Mouse (Mus musculus) cerebellum, adult 2 months (tissue): ENCODE results near the gene Serpina12. TPM values are rescaled to one million over a fixed set of nuclear protein-coding genes. Genes with fewer than 3 reads are reported as not detected.

Experiments
- DNase-seq, 2 experiments: peaks; one replicate each; pipeline ENCODE4 v3.0.0; 2021
- H3K27ac ChIP-seq: fragments of 200-500 bp; 2 replicates; pipeline ENCODE4 v1.5.1; 2012; ENCODE audit warnings: low read length, control low read depth, inconsistent platforms; ENCODE audit not compliant: insufficient read depth
- H3K27me3 ChIP-seq: fragments of 200-500 bp; 2 replicates; pipeline ENCODE4 v1.6.1; 2012; ENCODE audit warnings: inconsistent platforms, mild to moderate bottlenecking, low read length, moderate library complexity; ENCODE audit not compliant: control insufficient read depth, insufficient read depth
- H3K4me1 ChIP-seq: fragments of 200-500 bp; 2 replicates; pipeline ENCODE4 v1.6.1; 2011; ENCODE audit warnings: low read length; ENCODE audit not compliant: control insufficient read depth, insufficient read depth
- H3K4me3 ChIP-seq: fragments of 200-500 bp; replicated peaks from 2 replicates; pipeline ENCODE3; 2011; ENCODE audit warnings: mild to moderate bottlenecking, low read depth, low read length, control low read depth; ENCODE audit not compliant: insufficient read depth
- CTCF ChIP-seq: fragments of 200-500 bp; IDR thresholded peaks from 2 replicates; pipeline ENCODE4 v1.5.1; 2011; ENCODE audit warnings: low read depth, mild to moderate bottlenecking, control low read depth, low read length, moderate library complexity, borderline replicate concordance; ENCODE audit not compliant: insufficient read depth
- POLR2A ChIP-seq: fragments of 200-500 bp; IDR thresholded peaks from 2 replicates; pipeline ENCODE4 v1.6.1; 2011; ENCODE audit warnings: low read length, control low read depth, borderline replicate concordance; ENCODE audit not compliant: insufficient read depth
- WGBS: fragments of 180-500 bp; shearing (Covaris S2); methylation state at CpG from one replicate; pipeline ENCODE4 v1.1.7; 2018; 5-methylcytosine and 5-hydroxymethylcytosine counted together
- polyA plus RNA-seq: library from polyadenylated mRNA; depleted of rRNA; stranded (reverse); fragments of >200 nt; gene quantifications from 2 replicates; pipeline ENCODE4 v1.2.3, GENCODE M21; 2012; rRNA removed

Gene Serpina12
- polyA plus RNA-seq, 1 experiment, result 0.05 TPM

DNA sequence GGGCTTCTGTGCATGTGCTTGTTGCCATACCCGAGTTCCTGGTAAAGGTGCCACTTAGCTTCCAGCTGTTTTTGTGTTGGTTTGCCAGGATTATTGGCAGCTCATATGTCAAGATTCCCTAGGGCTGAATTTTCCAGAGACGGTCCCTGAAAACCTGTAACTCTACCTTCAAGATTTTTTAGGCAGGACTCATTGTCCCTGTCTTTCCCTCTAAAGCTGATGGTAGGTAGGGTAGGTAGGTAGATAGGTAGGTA is 54.8 kb downstream of the Serpina12 start:
- H3K27ac ChIP-seq, result no peak overlapping the region
- 42% methylated on average over 2 of the region's 2 CpGs for WGBS
- H3K4me1 ChIP-seq, result no peaks in the 10 kb centered on the region
- no peaks in the 10 kb centered on the region for H3K27me3 ChIP-seq
- no peak for DNase-seq
- no peak overlapping the region for H3K4me3 ChIP-seq
- no peak for TF ChIP-seq POLR2A
- TF ChIP-seq CTCF, result no peak

DNA sequence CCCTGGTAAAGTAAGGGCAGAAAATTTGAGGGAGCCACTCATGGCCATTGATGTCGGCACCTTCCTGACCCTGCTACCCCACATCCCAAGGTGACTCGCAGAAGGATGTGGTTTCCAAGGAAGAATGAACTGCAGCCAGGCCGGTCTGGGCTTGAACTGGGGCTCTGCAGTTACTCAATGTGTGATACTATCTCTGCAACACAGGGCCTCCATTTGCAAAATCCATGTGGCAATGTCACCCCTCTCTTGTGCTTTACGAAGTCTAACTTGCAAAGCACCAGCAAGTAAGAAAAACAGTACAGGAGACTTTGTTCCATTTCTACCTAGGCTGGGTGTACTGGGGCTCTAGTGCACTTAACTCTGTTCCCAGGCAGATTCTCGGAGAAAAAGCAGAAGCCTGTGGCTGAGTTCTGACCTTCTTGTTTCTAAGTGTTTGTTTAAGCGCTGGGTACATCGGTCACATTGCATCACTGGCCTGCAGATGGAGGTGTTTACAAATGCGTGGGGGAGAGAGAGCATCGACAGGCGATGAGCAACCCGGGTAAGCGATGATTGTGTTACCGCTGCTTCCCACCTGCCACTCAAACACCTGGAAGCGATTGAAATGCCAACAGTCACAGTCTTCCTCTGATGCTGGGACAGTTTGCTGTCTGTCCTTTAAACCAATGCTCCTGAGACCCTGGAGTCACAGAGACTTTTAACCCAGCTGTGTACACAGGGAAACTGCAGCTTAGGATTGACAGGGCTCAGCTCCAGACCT is 55.3 kb downstream of the Serpina12 start:
- H3K27ac ChIP-seq, result no peak overlapping the region
- DNase-seq, result no peak
- H3K4me1 ChIP-seq, result no peaks in the 10 kb centered on the region
- 66% methylated on average over 14 of the region's 14 CpGs for WGBS
- no peaks in the 10 kb centered on the region for H3K27me3 ChIP-seq
- no peak overlapping the region for H3K4me3 ChIP-seq
- TF ChIP-seq POLR2A, result no peak
- no peak for TF ChIP-seq CTCF

DNA sequence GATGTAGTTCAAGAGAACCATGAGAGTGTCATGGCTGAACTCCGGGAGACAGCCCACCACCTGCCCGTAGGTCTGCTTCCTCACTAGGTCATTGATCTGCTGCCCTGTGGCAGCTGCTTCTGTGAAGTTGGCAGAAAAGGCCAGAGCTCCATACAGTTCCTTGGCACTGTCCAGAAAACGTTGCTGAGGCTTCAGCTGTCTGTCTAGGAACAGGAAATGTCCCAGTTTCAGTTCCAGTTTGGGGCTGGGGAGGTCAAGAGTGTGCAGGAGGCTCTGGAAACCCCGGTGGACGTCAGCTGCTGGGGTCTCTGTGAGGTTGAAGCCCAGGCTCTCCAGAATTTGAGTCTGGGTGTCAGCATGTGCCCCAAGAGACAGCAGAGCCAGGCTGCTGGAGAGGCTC is 58.4 kb downstream of the Serpina12 start:
- Histone ChIP-seq H3K27me3 (no peaks in the 10 kb centered on the region), H3K4me3 (no peak overlapping the region), H3K27ac (no peak overlapping the region), H3K4me1 (no peaks in the 10 kb centered on the region)
- TF ChIP-seq POLR2A (no peak), CTCF (no peak)
- no peak for DNase-seq
- WGBS, result 14% methylated on average over 5 of the region's 5 CpGs

DNA sequence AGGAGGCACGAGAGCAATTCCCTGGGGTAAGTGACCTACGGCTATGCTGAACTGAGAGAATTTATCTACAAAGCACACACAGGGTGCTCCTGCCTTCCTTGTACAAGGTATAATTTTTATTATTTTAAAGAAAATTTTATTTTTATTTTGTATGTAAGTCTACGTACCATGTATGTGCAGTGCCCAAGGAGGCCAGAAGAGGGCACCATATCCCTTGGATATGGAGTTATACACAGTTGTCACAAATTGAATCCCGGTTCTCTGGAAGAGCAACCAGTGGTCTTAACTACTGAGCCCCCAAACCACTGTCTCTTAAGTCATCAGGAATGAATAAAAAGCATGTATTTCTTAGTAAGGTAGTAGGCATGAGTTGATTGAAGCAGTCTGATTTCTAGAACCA is 59.3 kb downstream of the Serpina12 start:
- no peak overlapping the region for H3K4me3 ChIP-seq
- no peak overlapping the region for H3K27ac ChIP-seq
- WGBS, result 53% methylated on average over 4 of the region's 4 CpGs
- no peaks in the 10 kb centered on the region for H3K27me3 ChIP-seq
- H3K4me1 ChIP-seq, result no peaks in the 10 kb centered on the region
- TF ChIP-seq POLR2A (no peak), CTCF (no peak)
- peak; percentile 7 to 23 for DNase-seq

DNA sequence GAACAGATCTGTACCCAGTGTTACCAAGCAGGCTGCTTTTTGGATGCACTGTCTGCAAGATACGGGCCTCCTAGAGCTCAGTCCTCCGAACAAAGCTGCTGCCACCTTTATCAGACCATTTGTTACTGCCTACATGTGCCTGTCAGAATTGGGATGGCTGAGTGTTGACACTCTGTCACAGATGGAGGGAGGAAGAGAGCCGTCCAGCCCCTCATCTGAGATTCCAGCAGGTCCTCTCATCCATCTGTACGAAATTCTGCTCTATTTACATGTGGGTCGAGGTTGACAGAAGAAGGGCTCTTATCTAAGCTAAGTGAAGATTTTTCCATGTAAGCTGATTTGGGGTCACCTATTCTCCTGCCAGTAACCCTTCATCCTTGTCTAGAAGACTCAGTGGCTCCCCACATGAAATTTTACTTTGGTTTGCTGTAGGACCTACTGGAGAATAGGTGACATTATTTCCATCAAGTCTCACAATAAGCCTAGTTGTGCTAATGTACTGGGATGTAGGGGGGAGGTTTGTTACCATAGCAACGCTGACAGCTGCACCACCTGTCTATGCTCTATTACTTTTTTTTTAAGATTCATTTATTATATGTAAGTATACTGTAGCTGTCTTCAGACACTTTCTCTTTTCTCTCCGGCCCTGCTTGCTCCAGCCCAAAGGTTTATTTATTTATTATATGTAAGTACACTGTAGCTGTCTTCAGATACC is 62.4 kb downstream of the Serpina12 start:
- no peaks in the 10 kb centered on the region for H3K4me1 ChIP-seq
- WGBS, result 70% methylated on average over 7 of the region's 7 CpGs
- no peaks in the 10 kb centered on the region for H3K27me3 ChIP-seq
- H3K27ac ChIP-seq, result no peak overlapping the region
- H3K4me3 ChIP-seq, result no peak overlapping the region
- no peak for DNase-seq
- TF ChIP-seq POLR2A (no peak), CTCF (no peak)

Other genes starting within 250 kb of the Serpina12 start
- gene Serpina1b, start 214.1 kb downstream of the Serpina12 start, polyA plus RNA-seq, result not detected in 2 replicates
- not detected in 2 replicates for gene Serpina1a, start 180.9 kb downstream of the Serpina12 start, polyA plus RNA-seq
- not detected in 2 replicates for gene Serpina1c, start 139.6 kb downstream of the Serpina12 start, polyA plus RNA-seq
- gene Serpina1e, start 85.5 kb downstream of the Serpina12 start, polyA plus RNA-seq, result not detected in 2 replicates
- gene Serpina11, start 54.5 kb downstream of the Serpina12 start, polyA plus RNA-seq, result 0.07 TPM in 1 of 2 replicates, not detected in the other
- gene Serpina9, start 30.7 kb downstream of the Serpina12 start, polyA plus RNA-seq, result 1.8 TPM in 2 replicates
- gene Serpina5, start 56.7 kb upstream of the Serpina12 start, polyA plus RNA-seq, result not detected in 2 replicates
- not detected in 2 replicates for gene Serpina3a, start 68.3 kb upstream of the Serpina12 start, polyA plus RNA-seq
- gene Serpina3b, start 83.6 kb upstream of the Serpina12 start, polyA plus RNA-seq, result not detected in 2 replicates
- gene Serpina3c, start 109.4 kb upstream of the Serpina12 start, polyA plus RNA-seq, result 0.19 and 0.31 TPM in 2 replicates
- 0.11 TPM in 1 of 2 replicates, not detected in the other for gene Serpina3f, start 170.1 kb upstream of the Serpina12 start, polyA plus RNA-seq
- gene Serpina3g, start 191.8 kb upstream of the Serpina12 start, polyA plus RNA-seq, result 2.2 and 2.9 TPM in 2 replicates
- gene Serpina3i, start 218.7 kb upstream of the Serpina12 start, polyA plus RNA-seq, result 0.05 TPM in 1 of 2 replicates, not detected in the other